Mouse (Mus musculus): Measurements from ENCODE around the gene Nacc2.

- no peak for TF ChIP-seq POLR2AphosphoS2 (IDR thresholded peaks at IDR 0.05; ENCODE audit: insufficient read length, low read depth)
- no peak for TF ChIP-seq POLR2A (IDR thresholded peaks at IDR 0.05; ENCODE audit: insufficient read length, low read depth)
- no peak for TF ChIP-seq USF1 (IDR thresholded peaks at IDR 0.05; ENCODE audit: low read depth)
- no peak for TF ChIP-seq MYOD1 (IDR thresholded peaks at IDR 0.05; ENCODE audit: control insufficient read depth in 1 of 3, insufficient read length in 2 of 3, low read depth in 2 of 3)
- TF ChIP-seq TCF12 (IDR thresholded peaks at IDR 0.05; ENCODE audit: insufficient read depth, poor library complexity, severe bottlenecking) = no peak
- no peak for TF ChIP-seq E2F4 (IDR thresholded peaks at IDR 0.05; ENCODE audit: insufficient read depth)
- no peak for TF ChIP-seq REST (IDR thresholded peaks at IDR 0.05; ENCODE audit: insufficient read depth, insufficient read length)
- no peak for TF ChIP-seq MYOG (IDR thresholded peaks at IDR 0.05; ENCODE audit: control insufficient read depth in 1 of 3, insufficient read depth in 1 of 3, insufficient read length in 2 of 3, low read depth in 2 of 3)
- TF ChIP-seq MAX (IDR thresholded peaks at IDR 0.05; ENCODE audit: low read depth) = no peak
- TF ChIP-seq CEBPB (IDR thresholded peaks at IDR 0.05; ENCODE audit: insufficient read depth, poor library complexity, severe bottlenecking) = no peak
- TF ChIP-seq TCF3 (IDR thresholded peaks at IDR 0.05; ENCODE audit: insufficient read length, low read depth) = no peak
- no peak for TF ChIP-seq SRF (IDR thresholded peaks at IDR 0.05; ENCODE audit: control insufficient read depth, insufficient read length, low read depth)
Measured at GRCm38 (mm10) chr2:26153909-26154340, 30.9 kb upstream of the Nacc2 start.
